Mouse (Mus musculus) MEL (cell line): Measurements from ENCODE around the gene Mlip. TPM values are rescaled to one million over a fixed set of nuclear protein-coding genes. Genes with fewer than 3 reads are reported as not detected.

Experiments used
- DNase-seq: peaks from one replicate; pipeline ENCODE4 v3.0.0; 2011; ENCODE audit warnings: low read depth, low spot score
- H3K27ac ChIP-seq: 2 replicates; pipeline ENCODE4 v1.5.1; 2012; ENCODE audit warnings: low read depth, mild to moderate bottlenecking, control low read depth, low read length, moderate library complexity; ENCODE audit not compliant: control insufficient read depth
- H3K27me3 ChIP-seq, 2 experiments: fragments of 150-350 bp in 1 of 2; sonication (generic) in 1 of 2; 2 replicates each; pipeline ENCODE4 v1.6.1; 2012; ENCODE audit warnings: low read length in 2 of 2, mild to moderate bottlenecking in 2 of 2, improper control_type of control experiment in 1 of 2, moderate library complexity in 1 of 2; ENCODE audit not compliant: insufficient read depth in 2 of 2, control insufficient read depth in 1 of 2
- H3K36me3 ChIP-seq, 2 experiments: 2 replicates each; pipeline ENCODE4 v1.6.1; 2012 to 2014; ENCODE audit warnings: low read length in 2 of 2, improper control_type of control experiment in 1 of 2, inconsistent platforms in 1 of 2, mild to moderate bottlenecking in 1 of 2; ENCODE audit not compliant: insufficient read depth in 2 of 2, control insufficient read depth in 1 of 2
- H3K4me1 ChIP-seq, 2 experiments: fragments of 150-350 bp in 1 of 2; sonication (generic) in 1 of 2; 2 replicates each; pipeline ENCODE4 v1.6.1; 2012; ENCODE audit warnings: low read length in 2 of 2, improper control_type of control experiment in 1 of 2, mild to moderate bottlenecking in 1 of 2; ENCODE audit not compliant: insufficient read depth in 2 of 2, control insufficient read depth in 1 of 2
- H3K4me3 ChIP-seq, 2 experiments: fragments of 150-350 bp in 1 of 2; sonication (generic) in 1 of 2; 2 replicates each; pipeline ENCODE4 v1.5.1; 2012; ENCODE audit warnings: low read depth in 2 of 2, low read length in 2 of 2, mild to moderate bottlenecking in 2 of 2, moderate library complexity in 2 of 2, control low read depth in 1 of 2, improper control_type of control experiment in 1 of 2; ENCODE audit not compliant: control insufficient read depth in 1 of 2, insufficient read depth in 1 of 2
- H3K79me2 ChIP-seq: 2 replicates; pipeline ENCODE4 v1.6.1; 2012; ENCODE audit warnings: mild to moderate bottlenecking, low read length, moderate library complexity; ENCODE audit not compliant: control insufficient read depth, poor library complexity, insufficient read depth
- H3K9ac ChIP-seq: 2 replicates; pipeline ENCODE4 v1.6.1; 2012; ENCODE audit warnings: low read depth, mild to moderate bottlenecking, control low read depth, low read length, moderate library complexity; ENCODE audit not compliant: control insufficient read depth, poor library complexity, severe bottlenecking
- H3K9me3 ChIP-seq: fragments of 150-350 bp; sonication (generic); replicated peaks from 2 replicates; pipeline ENCODE4 v1.6.1; 2012; ENCODE audit warnings: mild to moderate bottlenecking, low read length, improper control_type of control experiment, moderate library complexity; ENCODE audit not compliant: insufficient read depth
- CHD1 ChIP-seq: IDR thresholded peaks from 2 replicates; pipeline ENCODE4 v1.6.1; 2012; ENCODE audit warnings: low read depth, mild to moderate bottlenecking, inconsistent platforms, low read length, improper control_type of control experiment
- CTCF ChIP-seq, 3 experiments: IDR thresholded peaks in 2 of 3; conservative IDR thresholded peaks in 1 of 3; 2 replicates each; pipeline ENCODE4 v1.5.1; 2011 to 2012; ENCODE audit warnings: low read length in 3 of 3, low read depth in 2 of 3, mild to moderate bottlenecking in 2 of 3, improper control_type of control experiment in 1 of 3, inconsistent platforms in 1 of 3, mixed read lengths in 1 of 3, moderate library complexity in 1 of 3; ENCODE audit not compliant: control insufficient read depth in 1 of 3, insufficient read depth in 1 of 3, poor library complexity in 1 of 3, severe bottlenecking in 1 of 3
- ELF1 ChIP-seq: IDR thresholded peaks from 2 replicates; pipeline ENCODE4 v1.6.1; 2014; ENCODE audit warnings: low read depth, mild to moderate bottlenecking, inconsistent platforms, low read length, improper control_type of control experiment, moderate library complexity
- EP300 ChIP-seq, 2 experiments: IDR thresholded peaks; 2 replicates each; pipeline ENCODE4 v1.6.1; 2011; ENCODE audit warnings: improper control_type of control experiment in 2 of 2, low read length in 2 of 2, low read depth in 1 of 2, mild to moderate bottlenecking in 1 of 2
- ETS1 ChIP-seq: IDR thresholded peaks from 2 replicates; pipeline ENCODE4 v1.6.1; 2012; ENCODE audit warnings: low read depth, mild to moderate bottlenecking, inconsistent platforms, low read length, improper control_type of control experiment, moderate library complexity
- GABPA ChIP-seq: IDR thresholded peaks from 2 replicates; pipeline ENCODE4 v1.6.1; 2012; ENCODE audit warnings: low read depth, mild to moderate bottlenecking, inconsistent platforms, low read length, improper control_type of control experiment, moderate library complexity
- KAT2A ChIP-seq: conservative IDR thresholded peaks from 2 replicates; pipeline ENCODE4 v1.6.1; 2012; ENCODE audit warnings: low read depth, low read length, improper control_type of control experiment, inconsistent platforms
- MAZ ChIP-seq: IDR thresholded peaks from 2 replicates; pipeline ENCODE4 v1.6.1; 2012; ENCODE audit warnings: low read depth, mild to moderate bottlenecking, inconsistent platforms, low read length, improper control_type of control experiment
- MEF2A ChIP-seq: IDR thresholded peaks from 2 replicates; pipeline ENCODE4 v1.6.1; 2014; ENCODE audit warnings: low read depth, mild to moderate bottlenecking, inconsistent platforms, low read length, improper control_type of control experiment; ENCODE audit not compliant: poor library complexity, insufficient replicate concordance, severe bottlenecking; ENCODE audit errors: extremely low read depth
- MXI1 ChIP-seq: IDR thresholded peaks from 2 replicates; pipeline ENCODE4 v1.6.1; 2011; ENCODE audit warnings: mild to moderate bottlenecking, low read depth, low read length, improper control_type of control experiment
- MYB ChIP-seq: IDR thresholded peaks from 2 replicates; pipeline ENCODE4 v1.6.1; 2011; ENCODE audit warnings: mild to moderate bottlenecking, low read depth, low read length, improper control_type of control experiment
- MYC ChIP-seq: IDR thresholded peaks from 2 replicates; pipeline ENCODE4 v1.6.1; 2011; ENCODE audit warnings: low read depth, mild to moderate bottlenecking, low read length, improper control_type of control experiment, moderate library complexity
- POLR2A ChIP-seq, 2 experiments: IDR thresholded peaks; 2 replicates each; pipeline ENCODE4 v1.6.1; 2011 to 2012; ENCODE audit warnings: low read length in 2 of 2, mild to moderate bottlenecking in 2 of 2, control low read depth in 1 of 2, improper control_type of control experiment in 1 of 2, low read depth in 1 of 2, moderate library complexity in 1 of 2; ENCODE audit not compliant: control insufficient read depth in 1 of 2, insufficient read depth in 1 of 2, poor library complexity in 1 of 2
- POLR2AphosphoS2 ChIP-seq: IDR thresholded peaks from 2 replicates; pipeline ENCODE4 v1.6.1; 2011; ENCODE audit warnings: low read length, improper control_type of control experiment
- POLR2AphosphoS5 ChIP-seq: IDR thresholded peaks from 2 replicates; pipeline ENCODE4 v1.6.1; 2012; ENCODE audit warnings: low read depth, borderline replicate concordance, mild to moderate bottlenecking, inconsistent platforms, low read length, moderate library complexity, mixed read lengths
- SIN3A ChIP-seq: IDR thresholded peaks from 2 replicates; pipeline ENCODE4 v1.6.1; 2012; ENCODE audit warnings: low read length, improper control_type of control experiment, inconsistent platforms
- SMC3 ChIP-seq: IDR thresholded peaks from 2 replicates; pipeline ENCODE4 v1.6.1; 2011; ENCODE audit warnings: low read depth, low read length, improper control_type of control experiment
- UBTF ChIP-seq: IDR thresholded peaks from 2 replicates; pipeline ENCODE4 v1.6.1; 2012; ENCODE audit warnings: low read depth, mild to moderate bottlenecking, inconsistent platforms, low read length, improper control_type of control experiment, moderate library complexity, borderline replicate concordance; ENCODE audit not compliant: insufficient read depth
- USF1 ChIP-seq: IDR thresholded peaks from 2 replicates; pipeline ENCODE4 v1.6.1; 2014; ENCODE audit warnings: low read depth, mild to moderate bottlenecking, inconsistent platforms, low read length, improper control_type of control experiment, moderate library complexity
- USF2 ChIP-seq, 2 experiments: IDR thresholded peaks; 2 replicates each; pipeline ENCODE4 v1.6.1; 2011 to 2012; ENCODE audit warnings: improper control_type of control experiment in 2 of 2, low read length in 2 of 2, borderline replicate concordance in 1 of 2, inconsistent platforms in 1 of 2, low read depth in 1 of 2, mild to moderate bottlenecking in 1 of 2; ENCODE audit not compliant: insufficient read depth in 1 of 2
- ZC3H11A ChIP-seq: IDR thresholded peaks from 2 replicates; pipeline ENCODE4 v1.6.1; 2012; ENCODE audit warnings: low read depth, mild to moderate bottlenecking, inconsistent platforms, low read length, improper control_type of control experiment
- ZMIZ1 ChIP-seq: IDR thresholded peaks from 2 replicates; pipeline ENCODE4 v1.6.1; 2012; ENCODE audit warnings: low read depth, mild to moderate bottlenecking, inconsistent platforms, low read length, improper control_type of control experiment, moderate library complexity
- polyA plus RNA-seq, 2 experiments: library from polyadenylated mRNA; stranded (reverse) in 1 of 2; unstranded in 1 of 2; fragments of >175 nt in 1 of 2; fragments of >200 nt in 1 of 2; gene quantifications; 2 replicates each; pipeline versions ENCODE4 v1.2.1 to v1.2.4; 2012; ENCODE audit warnings: low replicate concordance in 2 of 2, low read depth in 1 of 2; ENCODE audit not compliant: insufficient read length in 2 of 2, insufficient read depth in 1 of 2, missing spikeins in 1 of 2
- total RNA-seq: library from RNA; depleted of rRNA; stranded (reverse); fragments of 300-350 nt; gene quantifications from 2 replicates; pipeline ENCODE4 v1.2.3, GENCODE M21; 2012

Mlip gene
- total and polyA plus RNA-seq, 3 experiments: 0.04 TPM; not detected in 2

DNA sequence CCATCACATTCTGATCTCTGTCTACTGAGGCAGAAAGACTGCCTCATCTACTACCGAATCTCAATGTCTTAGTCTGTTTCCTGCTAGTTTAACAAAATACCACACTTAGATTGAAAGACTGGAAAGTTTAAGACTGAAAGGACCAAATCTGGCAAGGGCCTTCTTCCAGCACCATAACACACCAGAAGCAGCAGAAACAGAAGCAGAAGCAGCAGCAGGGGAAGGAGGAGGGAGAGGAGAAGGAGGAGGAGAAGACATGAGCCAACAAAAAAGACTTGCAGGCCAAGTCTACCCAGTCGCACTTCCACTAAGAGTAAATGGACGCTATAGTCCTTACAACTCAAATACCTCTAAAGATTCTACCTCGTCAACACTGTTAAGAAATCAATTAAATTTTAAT is 80.0 kb downstream of the Mlip start:
- Histone ChIP-seq H3K36me3 (no peaks in the 10 kb centered on the region), H3K4me3 (no peak overlapping the region), H3K9ac (no peak overlapping the region), H3K9me3 (no peaks in the 10 kb centered on the region), H3K79me2 (no peaks in the 10 kb centered on the region), H3K4me1 (no peaks in the 10 kb centered on the region), H3K27me3 (no peaks in the 10 kb centered on the region), H3K27ac (no peak overlapping the region)
- TF ChIP-seq ZMIZ1: no peak
- TF ChIP-seq POLR2AphosphoS5: no peak
- no peak for TF ChIP-seq MXI1
- no peak for TF ChIP-seq ZC3H11A
- no peak for TF ChIP-seq GABPA
- TF ChIP-seq MYB: no peak
- TF ChIP-seq POLR2A (IDR thresholded peaks at IDR 0.05; ENCODE audit: control insufficient read depth in 1 of 2, insufficient read depth in 1 of 2, low read depth in 1 of 2, low read length in 2 of 2, poor library complexity in 1 of 2): no peak
- no peak for TF ChIP-seq KAT2A
- TF ChIP-seq CTCF (IDR thresholded peaks at IDR 0.05 in 2 of 3, conservative IDR thresholded peaks at IDR 0.05 in 1 of 3; ENCODE audit: control insufficient read depth in 1 of 3, insufficient read depth in 1 of 3, low read depth in 2 of 3, low read length in 3 of 3, poor library complexity in 1 of 3, severe bottlenecking in 1 of 3): no peak
- no peak for TF ChIP-seq MAZ
- TF ChIP-seq UBTF: no peak
- no peak for TF ChIP-seq USF1
- no peak for TF ChIP-seq MYC
- TF ChIP-seq MEF2A: no peak
- no peak for TF ChIP-seq SMC3
- TF ChIP-seq SIN3A: no peak
- no peak for TF ChIP-seq CHD1
- DNase-seq: no peak

DNA sequence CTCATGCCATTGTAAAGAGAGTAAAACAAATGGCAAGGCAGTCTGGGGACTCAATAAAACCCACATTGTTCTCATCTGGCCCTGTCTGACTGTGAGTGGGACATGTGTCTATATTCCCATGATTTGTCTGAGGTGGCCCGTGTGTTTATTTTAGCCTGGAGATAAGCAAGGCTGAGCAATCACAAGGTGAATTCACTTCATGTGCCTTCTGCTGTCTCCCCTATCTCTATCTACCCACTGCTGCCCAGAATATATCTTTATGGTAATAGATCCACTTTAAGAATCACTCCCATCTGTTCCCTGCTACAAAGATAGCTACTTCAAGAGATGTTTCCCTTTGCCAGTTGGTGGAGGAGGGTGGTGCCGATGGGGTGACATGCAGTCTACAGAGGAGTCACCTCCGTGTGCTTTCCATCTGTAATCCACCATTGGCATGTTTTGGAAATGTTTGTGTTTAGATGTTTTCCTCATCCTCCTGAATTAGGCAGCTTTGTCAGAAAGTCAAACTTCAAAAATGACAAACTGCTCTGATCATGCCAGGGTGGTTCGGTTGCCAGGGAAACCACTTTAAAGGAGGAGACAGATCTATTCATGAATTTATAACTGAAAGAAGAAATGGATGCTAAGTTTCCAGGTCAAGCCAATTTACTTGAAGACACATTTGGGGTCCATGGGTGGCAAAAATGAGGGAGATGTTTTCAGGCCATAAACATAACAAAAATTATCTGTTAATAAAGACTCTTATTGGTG is 87.3 kb downstream of the Mlip start:
- Histone ChIP-seq H3K27me3 (peaks cover 0 to 9% of the 10 kb centered on the region in 2 experiments), H3K36me3 (no peaks in the 10 kb centered on the region), H3K27ac (no peak overlapping the region), H3K4me1 (no peaks in the 10 kb centered on the region), H3K4me3 (no peak overlapping the region), H3K9ac (no peak overlapping the region), H3K79me2 (no peaks in the 10 kb centered on the region), H3K9me3 (no peaks in the 10 kb centered on the region)
- no peak for DNase-seq
- TF ChIP-seq ELF1 (no peak), EP300 (IDR thresholded peaks at IDR 0.05; ENCODE audit: low read depth in 1 of 2, low read length in 2 of 2) (no peak), USF1 (no peak), ETS1 (no peak), USF2 (IDR thresholded peaks at IDR 0.05; ENCODE audit: borderline replicate concordance in 1 of 2, insufficient read depth in 1 of 2, low read depth in 1 of 2, low read length in 2 of 2) (no peak), POLR2AphosphoS2 (no peak), MYC (no peak)
